Mouse (Mus musculus) lung, postnatal 36 days (tissue): ENCODE data around the gene Olfr609.
"Not testable (repeated sequence)": the region's sequence is repeated elsewhere in the genome, so short reads cannot be mapped to it uniquely, and the experiment has no call there.

Experiments used
- DNase-seq: peaks from one replicate; pipeline ENCODE4 v3.0.0; 2022; ENCODE audit warnings: mixed read lengths

The Olfr609 gene

DNA sequence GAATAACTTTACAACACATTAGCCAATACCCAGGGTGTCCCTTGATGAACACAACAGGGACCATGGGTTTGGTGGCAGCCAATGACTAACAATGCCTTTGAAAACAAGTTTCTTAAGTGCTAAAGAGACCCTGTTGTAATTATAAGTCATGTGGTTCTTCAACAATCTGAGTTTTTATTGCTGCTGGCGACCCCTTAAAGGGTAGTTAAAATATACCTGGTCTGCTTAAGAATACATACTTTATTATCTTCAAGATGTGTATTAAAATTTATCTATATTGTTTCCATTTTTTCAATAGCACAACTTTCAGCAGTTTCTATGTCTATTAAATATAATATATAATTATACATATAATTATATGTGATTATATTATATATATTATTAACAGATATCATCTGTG is at the start of gene Olfr609:
TSS of gene Olfr609 (minus strand) at position 101 of the 400 bp plus-strand sequence.
- DNase-seq: no peak

GRCm38 (mm10) chr7:103542617-103543016 is 44.8 kb upstream of the Olfr609 start, which contains the start of gene Olfr612:
TSS of gene Olfr612 (minus strand) at chr7:103542717.
- not testable (repeated sequence) for DNase-seq

GRCm38 (mm10) chr7:103520746-103521145 is 22.9 kb upstream of the Olfr609 start, which contains the start of gene Olfr611:
TSS of gene Olfr611 (minus strand) at chr7:103520846.
- DNase-seq: not testable (repeated sequence)

DNA sequence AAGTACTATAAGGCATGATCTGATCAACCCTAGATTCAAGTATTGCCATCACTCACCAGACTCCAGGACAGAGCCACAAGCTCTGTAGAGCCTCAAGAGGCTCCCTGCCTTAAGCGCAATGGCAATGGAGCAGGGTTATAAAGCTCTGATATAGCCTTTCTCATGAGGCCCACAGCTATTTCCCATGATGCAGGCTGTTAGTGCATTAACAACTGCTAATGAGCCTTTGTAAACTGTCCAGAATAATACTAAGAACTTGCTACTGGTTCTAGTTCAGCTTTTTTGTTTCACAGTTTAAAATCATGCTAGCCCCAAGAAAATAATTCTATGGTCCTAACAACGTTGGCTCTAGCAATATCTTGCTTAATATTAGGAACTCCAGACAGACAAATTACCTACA is 14.2 kb upstream of the Olfr609 start, which contains the start of gene Olfr610:
TSS of gene Olfr610 (minus strand) at position 101 of the 400 bp plus-strand sequence.
- DNase-seq: no peak

DNA sequence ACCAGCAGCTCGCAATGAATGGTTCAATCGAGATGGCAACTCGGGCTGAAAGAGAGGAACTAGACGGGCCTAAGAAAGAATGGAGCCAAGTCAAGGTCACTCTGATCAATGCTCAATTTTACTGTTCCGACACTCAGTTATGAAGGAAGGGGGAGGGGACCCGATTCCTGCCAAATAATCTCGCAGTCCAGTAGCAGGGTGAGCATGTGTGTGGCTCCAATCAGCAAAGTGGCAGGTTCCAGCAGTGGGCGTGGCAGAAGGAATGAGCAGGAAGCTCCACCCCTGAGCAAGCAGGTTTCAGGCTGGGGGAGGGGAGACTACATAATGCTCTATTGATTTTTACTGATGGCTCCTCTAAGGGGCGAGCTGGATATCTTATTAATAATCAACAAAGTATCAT is 20.8 kb downstream of the Olfr609 start:
- not testable (repeated sequence) for DNase-seq

DNA sequence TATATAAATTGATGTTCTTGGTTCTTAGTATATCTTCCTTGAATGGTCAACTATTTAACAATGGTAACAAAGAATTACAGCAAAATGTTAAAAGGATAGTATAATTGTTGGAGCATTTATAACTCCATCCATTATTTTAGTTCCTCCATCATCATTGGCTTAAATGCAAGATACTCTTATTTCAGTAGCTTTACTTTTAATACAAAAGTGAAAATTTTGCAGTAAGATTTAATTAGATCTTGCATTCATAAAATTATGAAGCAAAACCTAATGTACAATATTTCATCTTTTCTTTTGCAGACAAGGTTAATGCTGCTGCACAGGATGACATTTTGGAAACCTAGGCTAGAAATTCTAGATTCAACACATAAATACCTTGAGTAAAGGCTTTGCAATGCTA is 28.3 kb downstream of the Olfr609 start, which contains the start of gene Olfr608:
TSS of gene Olfr608 (plus strand) at position 301 of the 400 bp plus-strand sequence.
- no peak for DNase-seq

- DNase-seq: no peak
Observed at GRCm38 (mm10) chr7:103460590-103460989, 37.3 kb downstream of the Olfr609 start.

GRCm38 (mm10) chr7:103448746-103449145 is 49.1 kb downstream of the Olfr609 start, which contains the start of gene Olfr606:
TSS of gene Olfr606 (plus strand) at chr7:103449046.
- DNase-seq: no peak

DNA sequence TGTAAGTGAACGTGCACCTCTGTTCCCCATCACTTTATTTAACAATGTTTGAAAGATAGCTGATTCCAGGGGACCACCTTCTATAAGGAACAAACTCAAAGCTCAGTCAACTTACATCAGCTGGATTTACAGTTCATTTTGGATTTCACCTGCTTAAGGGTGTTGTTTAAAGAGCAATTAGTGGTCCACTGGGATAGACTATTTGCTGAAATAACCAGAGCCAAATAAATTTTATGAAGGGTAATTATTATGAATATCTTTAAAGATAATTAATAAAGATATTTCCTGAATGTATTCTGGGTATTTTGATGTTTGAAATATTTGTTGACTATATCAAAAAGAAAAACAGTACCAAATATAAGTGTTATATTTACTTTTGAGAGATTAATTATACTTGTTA is 52.5 kb downstream of the Olfr609 start, which contains the start of gene Olfr605:
TSS of gene Olfr605 (minus strand) at position 101 of the 400 bp plus-strand sequence.
- no peak for DNase-seq
